Mouse (Mus musculus) heart, embryonic 14.5 days (tissue): ENCODE data around the gene Mreg. TPM values are rescaled to one million over a fixed set of nuclear protein-coding genes. Genes with fewer than 3 reads are reported as not detected.
A peak's percentile ranks its signal among the peaks of the same experiment; 100 is the strongest.
"Not testable (repeated sequence)": the region's sequence is repeated elsewhere in the genome, so short reads cannot be mapped to it uniquely, and the experiment has no call there.

Experiments
- ATAC-seq: fragments of 200-750 bp; cut with Nextera tagmentation; 2 replicates; pipeline ENCODE4 v1.8.0; 2017; ENCODE audit warnings: low read depth, moderate TSS enrichment; ENCODE audit not compliant: insufficient number of reproducible peaks, insufficient read depth, low FRiP score
- H3K27ac ChIP-seq, 2 experiments: fragments of 200-500 bp in 1 of 2; fragments of 300-500 bp in 1 of 2; sonication (generic) in 1 of 2; replicated peaks in 1 of 2; 2 replicates each; pipeline ENCODE4 v1.5.1; 2012 to 2014; ENCODE audit warnings: low read depth in 2 of 2, low read length in 2 of 2, control low read depth in 1 of 2, mild to moderate bottlenecking in 1 of 2, mixed read lengths in 1 of 2; ENCODE audit not compliant: control insufficient read depth in 1 of 2, insufficient read depth in 1 of 2
- H3K27me3 ChIP-seq: fragments of 300-500 bp; sonication (generic); 2 replicates; pipeline ENCODE4 v1.6.1; 2014; ENCODE audit warnings: mild to moderate bottlenecking, low read length, control low read depth; ENCODE audit not compliant: control insufficient read depth, insufficient read depth
- H3K36me3 ChIP-seq: fragments of 300-500 bp; sonication (generic); 2 replicates; pipeline ENCODE4 v1.6.1; 2014; ENCODE audit warnings: mild to moderate bottlenecking, control low read depth, low read length, mixed read lengths; ENCODE audit not compliant: control insufficient read depth, insufficient read depth
- H3K4me1 ChIP-seq, 2 experiments: fragments of 200-500 bp in 1 of 2; fragments of 300-500 bp in 1 of 2; sonication (generic) in 1 of 2; 2 replicates each; pipeline ENCODE4 v1.6.1; 2012 to 2014; ENCODE audit warnings: low read length in 2 of 2, control low read depth in 1 of 2, mixed read lengths in 1 of 2; ENCODE audit not compliant: control insufficient read depth in 2 of 2, insufficient read depth in 2 of 2
- H3K4me2 ChIP-seq: fragments of 300-500 bp; sonication (generic); 2 replicates; pipeline ENCODE4 v1.6.1; 2014; ENCODE audit warnings: mild to moderate bottlenecking, low read length
- H3K4me3 ChIP-seq, 2 experiments: fragments of 200-500 bp in 1 of 2; fragments of 300-500 bp in 1 of 2; sonication (generic) in 1 of 2; 2 replicates each; pipeline ENCODE4 v1.5.1; 2012 to 2014; ENCODE audit warnings: low read length in 2 of 2, mild to moderate bottlenecking in 2 of 2, control low read depth in 1 of 2, low read depth in 1 of 2, moderate library complexity in 1 of 2; ENCODE audit not compliant: control insufficient read depth in 1 of 2, insufficient read depth in 1 of 2
- H3K9ac ChIP-seq: fragments of 300-500 bp; sonication (generic); 2 replicates; pipeline ENCODE4 v1.6.1; 2014; ENCODE audit warnings: mild to moderate bottlenecking, low read length
- H3K9me3 ChIP-seq: fragments of 300-500 bp; sonication (generic); 2 replicates; pipeline ENCODE4 v1.6.1; 2016; ENCODE audit warnings: low read length, control low read depth; ENCODE audit not compliant: control insufficient read depth
- WGBS: fragments of 180-500 bp; shearing (Covaris S2); extraction: QIAGEN DNeasy Blood & Tissue Kit; methylation state at CpG from one replicate; pipeline ENCODE4 v1.1.7; 2014; 5-methylcytosine and 5-hydroxymethylcytosine counted together
- polyA plus RNA-seq: library from polyadenylated mRNA; unstranded; fragments of >200 nt; fragmentation: Nextera tagmentation; extraction: Ambion mirVana; gene quantifications from 2 replicates; pipeline ENCODE4 v1.2.1, GENCODE M21; 2014

The Mreg gene
- polyA plus RNA-seq, 1 experiment from 2014 or later = 6.8 TPM

- no peaks in the 10 kb centered on the region for H3K9me3 ChIP-seq
- peaks cover 2 to 5% of the 10 kb centered on the region in 2 experiments; a peak in 2 of 4 replicates for H3K4me1 ChIP-seq
- WGBS = 5% methylated on average over 11 of the region's 13 CpGs
- H3K9ac ChIP-seq = peak overlapping the region; percentile 54
- no peak overlapping the region for H3K27ac ChIP-seq
- ATAC-seq = no peak
- peak overlapping the region in 1 of 2 experiments; percentile 20; a peak in 2 of 4 replicates for H3K4me3 ChIP-seq
- peaks cover 10% of the 10 kb centered on the region for H3K27me3 ChIP-seq
- peak overlapping the region; percentile 52 for H3K4me2 ChIP-seq
- H3K36me3 ChIP-seq = no peaks in the 10 kb centered on the region
Observed at GRCm38 (mm10) chr1:72237007-72237775, 25.1 kb upstream of the Mreg start.

GRCm38 (mm10) chr1:72236363-72237006, 24.4 kb upstream of the Mreg start:
- Histone ChIP-seq H3K4me2 (peak overlapping the region; percentile 67), H3K9ac (peak overlapping the region; percentile 71), H3K27ac (peak overlapping the region; percentile 83 to 94), H3K4me3 (peak overlapping the region; percentile 60 to 83)
- not testable (repeated sequence) for H3K4me1 ChIP-seq, H3K9me3 ChIP-seq, H3K27me3 ChIP-seq, H3K36me3 ChIP-seq
- ATAC-seq = peak; percentile 73
- 0% methylated on average over 35 of the region's 50 CpGs for WGBS

- not testable (repeated sequence) for H3K9me3 ChIP-seq, ATAC-seq, H3K4me2 ChIP-seq, H3K4me3 ChIP-seq, H3K27ac ChIP-seq, H3K27me3 ChIP-seq, H3K36me3 ChIP-seq, H3K4me1 ChIP-seq, H3K9ac ChIP-seq
- WGBS = 73% methylated on average over 10 of the region's 10 CpGs
Observed at GRCm38 (mm10) chr1:72232592-72232991, 20.5 kb upstream of the Mreg start.

- Histone ChIP-seq H3K4me3 (no peak overlapping the region), H3K9ac (no peak overlapping the region), H3K36me3 (no peaks in the 10 kb centered on the region), H3K27me3 (no peaks in the 10 kb centered on the region), H3K4me2 (no peak overlapping the region), H3K9me3 (no peaks in the 10 kb centered on the region), H3K27ac (no peak overlapping the region), H3K4me1 (no peaks in the 10 kb centered on the region)
- ATAC-seq = no peak
- WGBS = 43% methylated on average over 3 of the region's 3 CpGs
Observed at GRCm38 (mm10) chr1:72228974-72229373, 16.9 kb upstream of the Mreg start.

GRCm38 (mm10) chr1:72227546-72227945, 15.4 kb upstream of the Mreg start:
- ATAC-seq = no peak
- Histone ChIP-seq H3K27ac (no peak overlapping the region), H3K36me3 (no peaks in the 10 kb centered on the region), H3K27me3 (no peaks in the 10 kb centered on the region; the same call in 1 of the 2 replicates), H3K9ac (no peak overlapping the region), H3K4me1 (no peaks in the 10 kb centered on the region), H3K9me3 (no peaks in the 10 kb centered on the region), H3K4me2 (no peak overlapping the region), H3K4me3 (no peak overlapping the region)
- 87% methylated on average over 5 of the region's 5 CpGs for WGBS

- peak overlapping the region; percentile 77 for H3K4me2 ChIP-seq
- no peaks in the 10 kb centered on the region; the same call in 1 of the 2 replicates for H3K27me3 ChIP-seq
- WGBS = 52% methylated on average over 4 of the region's 4 CpGs
- H3K36me3 ChIP-seq = no peaks in the 10 kb centered on the region
- H3K9ac ChIP-seq = no peak overlapping the region
- no peak for ATAC-seq
- no peaks in the 10 kb centered on the region for H3K4me1 ChIP-seq
- no peaks in the 10 kb centered on the region for H3K9me3 ChIP-seq
- H3K4me3 ChIP-seq = no peak overlapping the region
- H3K27ac ChIP-seq = peak overlapping the region in 1 of 2 experiments; percentile 9; a peak in 1 of 4 replicates
Observed at GRCm38 (mm10) chr1:72226887-72227481, 14.9 kb upstream of the Mreg start.

GRCm38 (mm10) chr1:72226172-72226886, 14.2 kb upstream of the Mreg start:
- Histone ChIP-seq H3K4me1 (no peaks in the 10 kb centered on the region), H3K27me3 (no peaks in the 10 kb centered on the region; the same call in 1 of the 2 replicates), H3K27ac (peak overlapping the region in 1 of 2 experiments; percentile 9; a peak in 1 of 4 replicates), H3K9ac (peak overlapping the region; percentile 71), H3K4me2 (peak overlapping the region; percentile 77), H3K9me3 (no peaks in the 10 kb centered on the region), H3K4me3 (peak overlapping the region; percentile 50 to 58; a peak in 3 of 4 replicates), H3K36me3 (no peaks in the 10 kb centered on the region)
- WGBS = 1% methylated on average over 9 of the region's 18 CpGs
- peak; percentile 65 for ATAC-seq
